Mouse (Mus musculus) lung, adult 2 months (tissue): ENCODE measurements around the gene Usp29. TPM values are rescaled to one million over a fixed set of nuclear protein-coding genes. Genes with fewer than 3 reads are reported as not detected.

Source experiments
- DNase-seq: peaks from one replicate; pipeline ENCODE4 v3.0.0; 2022
- H3K4me1 ChIP-seq: fragments of 200-500 bp; 2 replicates; pipeline ENCODE4 v1.6.1; 2011; ENCODE audit warnings: low read length; ENCODE audit not compliant: control insufficient read depth, insufficient read depth
- H3K4me3 ChIP-seq: fragments of 200-500 bp; replicated peaks from 2 replicates; pipeline ENCODE3; 2011; ENCODE audit warnings: low read depth, mild to moderate bottlenecking, control low read depth, low read length; ENCODE audit errors: extremely low read depth
- CTCF ChIP-seq: fragments of 200-500 bp; IDR thresholded peaks from 2 replicates; pipeline ENCODE4 v1.5.1; 2011; ENCODE audit warnings: mild to moderate bottlenecking, low read length, control low read depth; ENCODE audit not compliant: insufficient read depth
- POLR2A ChIP-seq: fragments of 200-500 bp; IDR thresholded peaks from 2 replicates; pipeline ENCODE4 v1.6.1; 2011; ENCODE audit warnings: low read depth, mild to moderate bottlenecking, control low read depth, low read length, borderline replicate concordance; ENCODE audit errors: extremely low read depth
- WGBS: fragments of 180-500 bp; shearing (Covaris S2); methylation state at CpG from one replicate; pipeline ENCODE4 v1.1.7; 2018; 5-methylcytosine and 5-hydroxymethylcytosine counted together
- polyA plus RNA-seq: library from polyadenylated mRNA; depleted of rRNA; stranded (reverse); fragments of >200 nt; gene quantifications from 2 replicates; pipeline ENCODE4 v1.2.3, GENCODE M21; 2012

Usp29 gene
- polyA plus RNA-seq, 1 experiment: 0.04 TPM

GRCm38 (mm10) chr7:6913439-6914380, 183.3 kb downstream of the Usp29 start:
- 14% methylated on average over 30 of the region's 30 CpGs for WGBS
- no peak overlapping the region for H3K4me3 ChIP-seq
- DNase-seq: no peak
- H3K4me1 ChIP-seq: no peaks in the 10 kb centered on the region
- TF ChIP-seq POLR2A (no peak), CTCF (no peak)

GRCm38 (mm10) chr7:6917126-6917525, 186.7 kb downstream of the Usp29 start:
- TF ChIP-seq POLR2A: no peak
- TF ChIP-seq CTCF: no peak
- no peaks in the 10 kb centered on the region for H3K4me1 ChIP-seq
- WGBS: 81% methylated on average over 5 of the region's 5 CpGs
- H3K4me3 ChIP-seq: no peak overlapping the region
- DNase-seq: no peak

- Histone ChIP-seq H3K4me3 (no peak overlapping the region), H3K4me1 (no peaks in the 10 kb centered on the region)
- peak; percentile 67 for DNase-seq
- WGBS: 9% methylated on average over 10 of the region's 10 CpGs
- no peak for TF ChIP-seq POLR2A
- peak; percentile 68 for TF ChIP-seq CTCF
Observed at GRCm38 (mm10) chr7:6918267-6918666, 187.9 kb downstream of the Usp29 start.

- Histone ChIP-seq H3K4me3 (no peak overlapping the region), H3K4me1 (no peaks in the 10 kb centered on the region)
- no peak for DNase-seq
- WGBS: 81% methylated on average over 1 of the region's 1 CpGs
- TF ChIP-seq POLR2A (no peak), CTCF (no peak)
Observed at GRCm38 (mm10) chr7:6919131-6919870, 188.9 kb downstream of the Usp29 start.

- no peak for TF ChIP-seq CTCF
- TF ChIP-seq POLR2A: no peak
- WGBS: 97% methylated on average over 3 of the region's 3 CpGs
- Histone ChIP-seq H3K4me3 (no peak overlapping the region), H3K4me1 (no peaks in the 10 kb centered on the region)
- no peak for DNase-seq
Observed at GRCm38 (mm10) chr7:6923515-6923914, 193.1 kb downstream of the Usp29 start.

GRCm38 (mm10) chr7:6925926-6926730, 195.8 kb downstream of the Usp29 start:
- WGBS: 63% methylated on average over 7 of the region's 7 CpGs
- DNase-seq: no peak
- Histone ChIP-seq H3K4me3 (no peak overlapping the region), H3K4me1 (no peaks in the 10 kb centered on the region)
- no peak for TF ChIP-seq POLR2A
- no peak for TF ChIP-seq CTCF

GRCm38 (mm10) chr7:6926731-6926995, 196.3 kb downstream of the Usp29 start:
- DNase-seq: no peak
- TF ChIP-seq CTCF (no peak), POLR2A (no peak)
- H3K4me1 ChIP-seq: no peaks in the 10 kb centered on the region
- H3K4me3 ChIP-seq: no peak overlapping the region
- WGBS: 70% methylated on average over 4 of the region's 4 CpGs

GRCm38 (mm10) chr7:6929286-6929685, 198.9 kb downstream of the Usp29 start:
- H3K4me1 ChIP-seq: no peaks in the 10 kb centered on the region
- no peak overlapping the region for H3K4me3 ChIP-seq
- DNase-seq: no peak
- TF ChIP-seq CTCF (no peak), POLR2A (no peak)
- 58% methylated on average over 2 of the region's 2 CpGs for WGBS

GRCm38 (mm10) chr7:6934741-6935140, 204.4 kb downstream of the Usp29 start:
- no peak for DNase-seq
- WGBS: 29% methylated on average over 5 of the region's 5 CpGs
- Histone ChIP-seq H3K4me1 (no peaks in the 10 kb centered on the region), H3K4me3 (no peak overlapping the region)
- TF ChIP-seq POLR2A (no peak), CTCF (no peak)
